Mouse (Mus musculus): Measurements from ENCODE around the gene Dgcr8.

- TF ChIP-seq CTCF (IDR thresholded peaks at IDR 0.05; ENCODE audit: extremely low read depth, insufficient read depth, insufficient read length, insufficient replicate concordance) (no peak), POLR2A (IDR thresholded peaks at IDR 0.05; ENCODE audit: low read depth, low read length) (no peak)
Observed at GRCm38 (mm10) chr16:18222188-18222587, 66.9 kb downstream of the Dgcr8 start.
